ENCODE assay signal across 29 mouse cellular contexts in the genomic region with DNA sequence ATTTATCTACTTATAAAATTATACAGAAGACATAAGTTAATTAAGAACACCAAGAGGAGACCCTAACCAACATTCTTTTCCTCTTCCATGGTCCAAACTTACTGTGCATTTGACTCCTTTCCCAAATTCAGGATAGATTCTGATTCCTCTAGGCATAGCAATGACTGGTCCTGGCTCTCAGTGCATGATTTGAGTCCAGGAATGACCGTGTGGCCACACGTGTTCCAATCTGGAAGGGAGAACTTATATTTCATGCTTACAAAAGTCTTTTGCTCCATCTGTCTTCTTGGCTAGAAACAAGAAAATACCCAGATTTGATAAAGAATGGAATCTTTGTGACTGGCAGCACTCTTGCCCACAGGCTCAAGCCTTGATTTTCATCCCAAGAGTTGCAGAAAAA.
DNase-seq lines count a peak whose midpoint lies in the region; ATAC-seq and TF ChIP-seq lines count a peak whose summit lies in the region.
"Had no signal": no experiment of that assay in that cellular context is flagged by ENCODE, and none has a peak within 500 bp of the region (broad histone marks: within the 10 kb centered on the region; RNA-seq: fewer than 3 reads in every experiment).

No protein-coding gene starts in this region.

- no peak for TF ChIP-seq POLR2A in cerebellum, adult 2 months (IDR thresholded peaks at IDR 0.05; ENCODE audit: borderline replicate concordance, insufficient read depth, low read length)
- TF ChIP-seq POLR2A in brain, embryonic 14.5 days (IDR thresholded peaks at IDR 0.05; ENCODE audit: borderline replicate concordance, extremely low read depth, insufficient read depth, insufficient read length, poor library complexity, severe bottlenecking) = no peak

- WGBS in cerebellum, adult 2 months = 8% methylated on average over 2 of the region's 2 CpGs
- 72% methylated on average over 2 of the region's 2 CpGs for WGBS in forebrain, embryonic 16.5 days
- 72% methylated on average over 2 of the region's 2 CpGs for WGBS in forebrain, embryonic 15.5 days

- ATAC-seq in forebrain, embryonic 16.5 days = peak; percentile 63
- ATAC-seq in forebrain, embryonic 15.5 days (replicated peaks) = no peak
- ATAC-seq: activated CD4-positive, CD25-positive, alpha-beta regulatory T cell, adult 4 months; hindbrain, embryonic 16.5 days; inflammation-experienced regulatory T-cells, adult 6 months; intestine, embryonic 16.5 days had no signal

- no peak overlapping the region for H3K4me2 ChIP-seq in forebrain, embryonic 16.5 days (ENCODE audit: low read length)
- H3K4me2 ChIP-seq in forebrain, embryonic 15.5 days (replicated peaks) = no peak overlapping the region
- H3K4me2 ChIP-seq: embryonic facial prominence, embryonic 13.5 days; heart, embryonic 13.5 days; hindbrain, embryonic 13.5 days had no signal

- no peaks in the 10 kb centered on the region for H3K27me3 ChIP-seq in cerebellum, adult 2 months (ENCODE audit: control insufficient read depth, insufficient read depth, low read length)
- H3K27me3 ChIP-seq in forebrain, embryonic 16.5 days (replicated peaks; ENCODE audit: control insufficient read depth, insufficient read depth, low read length) = no peaks in the 10 kb centered on the region
- H3K27me3 ChIP-seq in forebrain, embryonic 15.5 days = no peaks in the 10 kb centered on the region
- H3K27me3 ChIP-seq: embryonic facial prominence, embryonic 13.5 days; heart, embryonic 13.5 days; hindbrain, embryonic 13.5 days had no signal

- no peak for TF ChIP-seq CTCF in cerebellum, adult 2 months (IDR thresholded peaks at IDR 0.05; ENCODE audit: borderline replicate concordance, insufficient read depth, low read depth, low read length)
- TF ChIP-seq CTCF in left cerebral cortex, adult 2 months (IDR thresholded peaks at IDR 0.05) = no peak
- TF ChIP-seq CTCF in brain, embryonic 14.5 days (IDR thresholded peaks at IDR 0.05; ENCODE audit: borderline replicate concordance, extremely low read depth, insufficient read depth, insufficient read length) = no peak

- H3K27ac ChIP-seq in cerebellum, adult 2 months (ENCODE audit: insufficient read depth, low read length) = no peak overlapping the region
- no peak overlapping the region for H3K27ac ChIP-seq in forebrain, embryonic 16.5 days (ENCODE audit: low read length)
- H3K27ac ChIP-seq in forebrain, embryonic 15.5 days (replicated peaks) = no peak overlapping the region
- H3K27ac ChIP-seq in left cerebral cortex, adult 2 months = no peak overlapping the region
- H3K27ac ChIP-seq: embryonic facial prominence, embryonic 10.5 days; embryonic facial prominence, embryonic 13.5 days; heart, adult 2 months; heart, embryonic 10.5 days; heart, embryonic 13.5 days; hindbrain, embryonic 13.5 days had no signal

- H3K9ac ChIP-seq in forebrain, embryonic 16.5 days (replicated peaks; ENCODE audit: low read depth, low read length) = no peak overlapping the region
- H3K9ac ChIP-seq in forebrain, embryonic 15.5 days (replicated peaks) = no peak overlapping the region
- H3K9ac ChIP-seq: embryonic facial prominence, embryonic 13.5 days; heart, embryonic 13.5 days; hindbrain, embryonic 13.5 days had no signal

- no peaks in the 10 kb centered on the region for H3K9me3 ChIP-seq in forebrain, embryonic 16.5 days (ENCODE audit: control insufficient read depth, low read length)
- H3K9me3 ChIP-seq in forebrain, embryonic 15.5 days = no peaks in the 10 kb centered on the region
- H3K9me3 ChIP-seq: embryonic facial prominence, embryonic 10.5 days; embryonic facial prominence, embryonic 13.5 days; heart, embryonic 10.5 days; heart, embryonic 13.5 days; hindbrain, embryonic 13.5 days had no signal

- no peaks in the 10 kb centered on the region for H3K36me3 ChIP-seq in forebrain, embryonic 16.5 days (ENCODE audit: control insufficient read depth, insufficient read depth)
- H3K36me3 ChIP-seq in forebrain, embryonic 15.5 days = no peaks in the 10 kb centered on the region
- H3K36me3 ChIP-seq: embryonic facial prominence, embryonic 10.5 days; embryonic facial prominence, embryonic 13.5 days; heart, embryonic 10.5 days; heart, embryonic 13.5 days; hindbrain, embryonic 13.5 days had no signal

- intact Hi-C loops in left cerebral cortex, postnatal 4 days (cut with DNase I) = no loop called here
- intact Hi-C loops in left cerebral cortex, adult 2 months (cut with DNase I) = no loop called here
- intact Hi-C loops in heart, postnatal 36 days (cut with DNase I) = no loop called here

- no peaks in the 10 kb centered on the region for H3K4me1 ChIP-seq in cerebellum, adult 2 months (ENCODE audit: control insufficient read depth, insufficient read depth, low read length)
- H3K4me1 ChIP-seq in forebrain, embryonic 16.5 days (replicated peaks; ENCODE audit: control insufficient read depth, insufficient read depth, low read length) = no peaks in the 10 kb centered on the region
- no peaks in the 10 kb centered on the region for H3K4me1 ChIP-seq in forebrain, embryonic 15.5 days
- H3K4me1 ChIP-seq: embryonic facial prominence, embryonic 10.5 days; embryonic facial prominence, embryonic 13.5 days; heart, embryonic 10.5 days; heart, embryonic 13.5 days; hindbrain, embryonic 13.5 days had no signal

- H3K4me3 ChIP-seq in cerebellum, adult 2 months (replicated peaks; ENCODE audit: insufficient read depth, low read depth, low read length) = no peak overlapping the region
- H3K4me3 ChIP-seq in forebrain, embryonic 16.5 days (replicated peaks; ENCODE audit: low read length) = no peak overlapping the region
- H3K4me3 ChIP-seq in forebrain, embryonic 15.5 days = no peak overlapping the region
- H3K4me3 ChIP-seq in left cerebral cortex, adult 2 months = no peak overlapping the region
- H3K4me3 ChIP-seq: embryonic facial prominence, embryonic 10.5 days; embryonic facial prominence, embryonic 13.5 days; erythroblast, embryonic 14.5 days; heart, adult 2 months; heart, embryonic 10.5 days; heart, embryonic 13.5 days; hindbrain, embryonic 13.5 days had no signal

- peak; percentile 74 to 79 for DNase-seq in cerebellum, postnatal 10 days
- no peak for DNase-seq in cerebellum, adult 2 months
- DNase-seq in left cerebral cortex, postnatal 4 days = peak; percentile 17
- no peak for DNase-seq in left cerebral cortex, adult 2 months (ENCODE audit: extremely low spot score in 1 of 2, low spot score in 2 of 2)
- peak; percentile 21 for DNase-seq in brain, embryonic 14.5 days (ENCODE audit: low read depth)
- DNase-seq in heart, postnatal 36 days = no peak
- DNase-seq: adrenal gland, adult 8-10 months; adrenal gland, postnatal 25 days; cerebellum, adult 11 months; cerebellum, adult 9-10 months; cerebellum, postnatal 36 days; embryo, embryonic 11 days; gastrocnemius, postnatal 10 days; gastrocnemius, postnatal 36 days; heart, adult 2 months; heart, postnatal 14 days; kidney, adult 18-20 months had no signal

Comparison
In these comparisons a context has a peak if more than half of its experiments do, and no peak if none do; other contexts are left out.
1. DNase-seq: peak in cerebellum, postnatal 10 days (2 of 2), left cerebral cortex, postnatal 4 days (single experiment) and brain, embryonic 14.5 days (single experiment); none in cerebellum, adult 2 months (0 of 2), left cerebral cortex, adult 2 months (0 of 2) and heart, postnatal 36 days (0 of 2).